Mouse (Mus musculus): ENCODE data around the gene Wdr45. TPM values are rescaled to one million over a fixed set of nuclear protein-coding genes. Genes with fewer than 3 reads are reported as not detected.
A peak's percentile ranks its signal among the peaks of the same experiment; 100 is the strongest.
"Not testable (repeated sequence)": the region's sequence is repeated elsewhere in the genome, so short reads cannot be mapped to it uniquely, and the experiment has no call there.

Gene Wdr45
- polyA plus RNA-seq, 1 experiment from 2014 or later: 28.8 TPM

- 49% methylated on average over 10 of the region's 10 CpGs for WGBS
- 0 out of 2 replicates have a peak, but pooled peaks have one; percentile 26 for ATAC-seq (ENCODE audit: insufficient number of reproducible peaks, insufficient read depth, low FRiP score, low read depth)
- Histone ChIP-seq H3K9ac (replicated peaks; ENCODE audit: low read depth, low read length) (no peak overlapping the region), H3K27ac (ENCODE audit: low read length) (peak overlapping the region; percentile 48; the same call in 1 of the 2 replicates), H3K4me3 (ENCODE audit: low read depth, low read length) (peak overlapping the region; percentile 5; the same call in 1 of the 2 replicates), H3K4me2 (replicated peaks; ENCODE audit: low read depth, low read length) (0 out of 2 replicates have a peak overlapping the region, but pooled peaks have one; percentile 18), H3K27me3 (ENCODE audit: control insufficient read depth, insufficient read depth, low read length) (no peaks in the 10 kb centered on the region), H3K4me1 (ENCODE audit: control insufficient read depth, insufficient read depth, low read length) (no peaks in the 10 kb centered on the region), H3K9me3 (ENCODE audit: control insufficient read depth, low read depth, low read length) (no peaks in the 10 kb centered on the region), H3K36me3 (ENCODE audit: control insufficient read depth, insufficient read depth, low read length) (no peaks in the 10 kb centered on the region)
Measured at GRCm38 (mm10) chrX:7740082-7740819, 26.1 kb downstream of the Wdr45 start.

- Histone ChIP-seq H3K4me2 (replicated peaks; ENCODE audit: low read depth, low read length) (0 out of 2 replicates have a peak overlapping the region, but pooled peaks have one; percentile 10), H3K4me1 (ENCODE audit: control insufficient read depth, insufficient read depth, low read length) (no peaks in the 10 kb centered on the region), H3K27ac (ENCODE audit: low read length) (peak overlapping the region; percentile 48; the same call in 1 of the 2 replicates), H3K9ac (replicated peaks; ENCODE audit: low read depth, low read length) (no peak overlapping the region), H3K27me3 (ENCODE audit: control insufficient read depth, insufficient read depth, low read length) (no peaks in the 10 kb centered on the region), H3K36me3 (ENCODE audit: control insufficient read depth, insufficient read depth, low read length) (no peaks in the 10 kb centered on the region), H3K4me3 (ENCODE audit: low read depth, low read length) (0 out of 2 replicates have a peak overlapping the region, but pooled peaks have one; percentile 5), H3K9me3 (ENCODE audit: control insufficient read depth, low read depth, low read length) (no peaks in the 10 kb centered on the region)
- 65% methylated on average over 5 of the region's 5 CpGs for WGBS
- ATAC-seq (ENCODE audit: insufficient number of reproducible peaks, insufficient read depth, low FRiP score, low read depth): no peak
Measured at GRCm38 (mm10) chrX:7741103-7741502, 27.0 kb downstream of the Wdr45 start.

DNA sequence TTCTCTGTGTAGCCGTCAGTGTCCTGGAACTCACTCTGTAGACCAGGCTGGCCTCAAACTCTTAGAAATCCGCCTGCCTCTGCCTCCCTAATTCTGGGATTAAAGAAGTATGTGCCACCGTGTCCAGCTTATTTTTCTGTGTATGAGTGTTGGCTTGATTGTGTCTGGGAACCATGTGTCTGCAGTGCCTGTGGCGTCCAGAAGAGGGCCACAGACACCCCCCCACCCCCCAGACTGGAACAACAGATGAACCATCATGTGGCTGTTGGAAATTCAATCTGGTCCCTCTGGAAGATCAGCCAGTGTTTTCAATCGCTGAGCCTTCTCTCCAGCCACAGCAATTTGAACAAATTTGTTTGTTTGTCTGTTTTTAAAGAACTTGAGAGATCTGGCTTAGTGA lies 29.3 kb downstream of the Wdr45 start:
- Histone ChIP-seq H3K36me3 (ENCODE audit: control insufficient read depth, insufficient read depth, low read length) (no peaks in the 10 kb centered on the region), H3K27ac (ENCODE audit: low read length) (no peak overlapping the region), H3K4me3 (ENCODE audit: low read depth, low read length) (no peak overlapping the region), H3K9me3 (ENCODE audit: control insufficient read depth, low read depth, low read length) (no peaks in the 10 kb centered on the region), H3K4me2 (replicated peaks; ENCODE audit: low read depth, low read length) (no peak overlapping the region), H3K27me3 (ENCODE audit: control insufficient read depth, insufficient read depth, low read length) (no peaks in the 10 kb centered on the region), H3K9ac (replicated peaks; ENCODE audit: low read depth, low read length) (no peak overlapping the region), H3K4me1 (ENCODE audit: control insufficient read depth, insufficient read depth, low read length) (no peaks in the 10 kb centered on the region)
- WGBS: 51% methylated on average over 5 of the region's 5 CpGs
- ATAC-seq (ENCODE audit: insufficient number of reproducible peaks, insufficient read depth, low FRiP score, low read depth): no peak

- H3K27ac ChIP-seq (ENCODE audit: low read length): no peak overlapping the region
- H3K9me3 ChIP-seq (ENCODE audit: control insufficient read depth, low read depth, low read length): no peaks in the 10 kb centered on the region
- WGBS: 29% methylated on average over 1 of the region's 1 CpGs
- no peaks in the 10 kb centered on the region for H3K36me3 ChIP-seq (ENCODE audit: control insufficient read depth, insufficient read depth, low read length)
- H3K9ac ChIP-seq (replicated peaks; ENCODE audit: low read depth, low read length): no peak overlapping the region
- no peak for ATAC-seq (ENCODE audit: insufficient number of reproducible peaks, insufficient read depth, low FRiP score, low read depth)
- no peak overlapping the region for H3K4me3 ChIP-seq (ENCODE audit: low read depth, low read length)
- no peak overlapping the region for H3K4me2 ChIP-seq (replicated peaks; ENCODE audit: low read depth, low read length)
- no peaks in the 10 kb centered on the region for H3K4me1 ChIP-seq (ENCODE audit: control insufficient read depth, insufficient read depth, low read length)
- no peaks in the 10 kb centered on the region for H3K27me3 ChIP-seq (ENCODE audit: control insufficient read depth, insufficient read depth, low read length)
Measured at GRCm38 (mm10) chrX:7744940-7745339, 30.8 kb downstream of the Wdr45 start.

- no peak overlapping the region for H3K27ac ChIP-seq (ENCODE audit: low read length)
- no peaks in the 10 kb centered on the region for H3K27me3 ChIP-seq (ENCODE audit: control insufficient read depth, insufficient read depth, low read length)
- H3K9ac ChIP-seq (replicated peaks; ENCODE audit: low read depth, low read length): no peak overlapping the region
- no peaks in the 10 kb centered on the region for H3K36me3 ChIP-seq (ENCODE audit: control insufficient read depth, insufficient read depth, low read length)
- no peak for ATAC-seq (ENCODE audit: insufficient number of reproducible peaks, insufficient read depth, low FRiP score, low read depth)
- H3K4me3 ChIP-seq (ENCODE audit: low read depth, low read length): no peak overlapping the region
- no peaks in the 10 kb centered on the region for H3K4me1 ChIP-seq (ENCODE audit: control insufficient read depth, insufficient read depth, low read length)
- H3K9me3 ChIP-seq (ENCODE audit: control insufficient read depth, low read depth, low read length): no peaks in the 10 kb centered on the region
- WGBS: 86% methylated on average over 8 of the region's 8 CpGs
- no peak overlapping the region for H3K4me2 ChIP-seq (replicated peaks; ENCODE audit: low read depth, low read length)
Measured at GRCm38 (mm10) chrX:7745429-7745828, 31.3 kb downstream of the Wdr45 start.

- ATAC-seq (ENCODE audit: insufficient number of reproducible peaks, insufficient read depth, low FRiP score, low read depth): peak; percentile 78; the same call in 1 of the 2 replicates
- H3K36me3 ChIP-seq (ENCODE audit: control insufficient read depth, insufficient read depth, low read length): no peaks in the 10 kb centered on the region
- H3K4me2 ChIP-seq (replicated peaks; ENCODE audit: low read depth, low read length): peak within 1 kb of the TSS; percentile 47
- H3K4me1 ChIP-seq (ENCODE audit: control insufficient read depth, insufficient read depth, low read length): no peaks in the 10 kb centered on the region
- no peaks in the 10 kb centered on the region for H3K9me3 ChIP-seq (ENCODE audit: control insufficient read depth, low read depth, low read length)
- H3K9ac ChIP-seq (replicated peaks; ENCODE audit: low read depth, low read length): peak within 1 kb of the TSS; percentile 46
- H3K27ac ChIP-seq (ENCODE audit: low read length): no peak within 1 kb of the TSS
- peak within 1 kb of the TSS; percentile 54 for H3K4me3 ChIP-seq (ENCODE audit: low read depth, low read length)
- 14% methylated on average over 56 of the region's 56 CpGs for WGBS
- no peaks in the 10 kb centered on the region for H3K27me3 ChIP-seq (ENCODE audit: control insufficient read depth, insufficient read depth, low read length)
Measured at GRCm38 (mm10) chrX:7750432-7751116, 36.4 kb downstream of the Wdr45 start, which contains the start of gene Ccdc120. Gene Ccdc120 (minus strand): TSS chrX:7750905.

DNA sequence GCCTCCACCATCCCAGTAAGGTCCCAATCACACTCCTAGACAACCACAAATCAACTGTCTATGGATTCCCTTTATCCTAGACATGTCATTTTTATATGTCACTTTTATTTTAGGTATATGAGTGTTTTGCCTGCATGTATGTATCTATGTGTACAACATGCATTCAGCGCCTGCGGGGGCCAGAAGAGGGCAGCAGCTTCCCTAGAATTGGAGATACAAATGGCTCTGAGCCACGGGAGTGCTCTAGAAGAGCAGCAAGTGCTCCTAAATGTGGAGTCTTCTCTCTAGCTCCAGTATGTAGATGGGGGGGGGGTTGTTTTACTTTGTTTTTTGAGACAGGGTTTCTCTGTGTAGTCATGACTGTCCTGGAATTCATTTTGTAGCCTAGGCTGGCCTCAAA lies 39.5 kb downstream of the Wdr45 start:
- not testable (repeated sequence) for H3K27me3 ChIP-seq (ENCODE audit: control insufficient read depth, insufficient read depth, low read length); ATAC-seq (ENCODE audit: insufficient number of reproducible peaks, insufficient read depth, low FRiP score, low read depth); H3K27ac ChIP-seq (ENCODE audit: low read length); H3K4me1 ChIP-seq (ENCODE audit: control insufficient read depth, insufficient read depth, low read length); H3K4me2 ChIP-seq (replicated peaks; ENCODE audit: low read depth, low read length); H3K9me3 ChIP-seq (ENCODE audit: control insufficient read depth, low read depth, low read length); H3K9ac ChIP-seq (replicated peaks; ENCODE audit: low read depth, low read length); H3K4me3 ChIP-seq (ENCODE audit: low read depth, low read length); H3K36me3 ChIP-seq (ENCODE audit: control insufficient read depth, insufficient read depth, low read length)
- 19% methylated on average over 3 of the region's 3 CpGs for WGBS

DNA sequence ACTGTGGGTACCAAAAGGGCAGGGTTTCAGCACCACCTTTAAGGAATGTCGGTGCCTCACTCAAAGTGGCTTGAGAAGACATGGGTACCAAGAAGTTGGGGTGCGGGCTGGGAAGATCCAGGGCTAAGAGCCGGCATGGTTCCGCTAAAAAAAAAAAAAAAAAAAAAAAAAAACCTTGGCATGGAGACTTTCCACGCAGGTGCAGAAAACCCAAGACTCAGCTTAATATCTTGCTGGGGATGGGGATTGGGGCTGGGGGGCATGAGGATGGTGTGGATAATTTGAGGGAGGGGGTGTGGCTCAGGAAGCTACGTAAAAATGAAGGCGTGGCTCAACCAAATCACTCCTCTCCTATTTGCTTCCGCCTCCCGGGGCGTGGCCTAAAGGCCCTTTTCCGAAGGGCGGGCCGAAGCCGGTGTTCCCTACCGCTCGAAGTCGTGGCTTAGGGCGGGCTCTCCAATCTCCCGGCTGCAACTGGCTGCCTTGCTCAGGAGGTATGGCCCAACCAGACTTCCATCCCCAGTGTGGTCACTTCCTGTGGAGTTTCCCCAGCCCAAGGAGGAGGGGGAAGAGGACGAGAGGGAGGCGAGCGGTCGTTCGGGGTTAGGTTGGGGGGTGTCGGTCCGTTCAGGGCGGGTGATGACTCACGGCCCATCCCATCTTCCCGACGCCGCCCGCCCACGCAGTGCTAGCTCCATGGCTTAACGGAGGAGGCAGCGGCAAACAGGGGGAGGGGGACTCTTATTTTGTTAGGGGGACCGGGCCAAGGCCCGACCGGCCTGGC lies 48.2 kb downstream of the Wdr45 start, which contains the start of gene Tfe3:
Gene Tfe3 (plus strand): TSS at position 424 of the 784 bp plus-strand sequence.
- H3K4me3 ChIP-seq (ENCODE audit: low read depth, low read length): peak within 1 kb of the TSS; percentile 57
- peak within 1 kb of the TSS; percentile 57 for H3K4me2 ChIP-seq (replicated peaks; ENCODE audit: low read depth, low read length)
- H3K9ac ChIP-seq (replicated peaks; ENCODE audit: low read depth, low read length): peak within 1 kb of the TSS; percentile 63
- peak; percentile 97 for ATAC-seq (ENCODE audit: insufficient number of reproducible peaks, insufficient read depth, low FRiP score, low read depth)
- H3K4me1 ChIP-seq (ENCODE audit: control insufficient read depth, insufficient read depth, low read length): no peaks in the 10 kb centered on the region
- no peaks in the 10 kb centered on the region for H3K27me3 ChIP-seq (ENCODE audit: control insufficient read depth, insufficient read depth, low read length)
- 15% methylated on average over 38 of the region's 38 CpGs for WGBS
- H3K27ac ChIP-seq (ENCODE audit: low read length): peak within 1 kb of the TSS; percentile 39; the same call in 1 of the 2 replicates
- peaks cover 4% of the 10 kb centered on the region; the same call in 1 of the 2 replicates for H3K36me3 ChIP-seq (ENCODE audit: control insufficient read depth, insufficient read depth, low read length)
- no peaks in the 10 kb centered on the region for H3K9me3 ChIP-seq (ENCODE audit: control insufficient read depth, low read depth, low read length)
